Mouse (Mus musculus) midbrain, postnatal 0 days (tissue): ENCODE measurements around the gene Izumo4. TPM values are rescaled to one million over a fixed set of nuclear protein-coding genes. Genes with fewer than 3 reads are reported as not detected.

Experiments used
- ATAC-seq: fragments of 200-750 bp; cut with Nextera tagmentation; 2 replicates; pipeline ENCODE4 v1.8.0; 2017; ENCODE audit warnings: moderate number of reproducible peaks, mild to moderate bottlenecking, moderate TSS enrichment, moderate library complexity; ENCODE audit not compliant: low FRiP score
- DNase-seq: peaks from one replicate; pipeline ENCODE4 v3.0.0-alpha.2; 2015; ENCODE audit warnings: low spot score
- H3K27ac ChIP-seq: fragments of 300-500 bp; sonication (generic); 2 replicates; pipeline ENCODE4 v1.5.1; 2014; ENCODE audit warnings: low read depth, mild to moderate bottlenecking, low read length, mixed read lengths
- H3K27me3 ChIP-seq: fragments of 300-500 bp; sonication (generic); 2 replicates; pipeline ENCODE4 v1.6.1; 2014; ENCODE audit warnings: low read length, control low read depth, mixed read lengths; ENCODE audit not compliant: insufficient read depth
- H3K36me3 ChIP-seq: fragments of 300-500 bp; sonication (generic); 2 replicates; pipeline ENCODE4 v1.6.1; 2014; ENCODE audit warnings: low read length, control low read depth, mixed read lengths; ENCODE audit not compliant: insufficient read depth
- H3K4me1 ChIP-seq: fragments of 300-500 bp; sonication (generic); 2 replicates; pipeline ENCODE4 v1.6.1; 2014; ENCODE audit warnings: mild to moderate bottlenecking, control low read depth, antibody characterized with exemption, low read length, mixed read lengths; ENCODE audit not compliant: insufficient read depth
- H3K4me2 ChIP-seq: fragments of 300-500 bp; sonication (generic); 2 replicates; pipeline ENCODE4 v1.6.1; 2014; ENCODE audit warnings: low read depth, mild to moderate bottlenecking, low read length, mixed read lengths; ENCODE audit not compliant: poor library complexity, severe bottlenecking
- H3K4me3 ChIP-seq: fragments of 300-500 bp; sonication (generic); 2 replicates; pipeline ENCODE4 v1.5.1; 2014; ENCODE audit warnings: low read depth, mild to moderate bottlenecking, low read length, moderate library complexity
- H3K9ac ChIP-seq: fragments of 300-500 bp; sonication (generic); replicated peaks from 2 replicates; pipeline ENCODE4 v1.6.1; 2014; ENCODE audit warnings: mild to moderate bottlenecking, low read length, moderate library complexity, mixed read lengths; ENCODE audit not compliant: poor library complexity, severe bottlenecking
- H3K9me3 ChIP-seq: fragments of 300-500 bp; sonication (generic); 2 replicates; pipeline ENCODE4 v1.6.1; 2016; ENCODE audit warnings: low read length, control low read depth
- CTCF ChIP-seq: IDR thresholded peaks from 2 replicates; pipeline ENCODE4 v1.5.1; 2016; ENCODE audit warnings: antibody characterized with exemption, mild to moderate bottlenecking
- WGBS: fragments of 180-500 bp; shearing (Covaris S2); extraction: QIAGEN DNeasy Blood & Tissue Kit; methylation state at CpG from one replicate; pipeline ENCODE4 v1.1.7; 2014; 5-methylcytosine and 5-hydroxymethylcytosine counted together
- polyA plus RNA-seq: library from polyadenylated mRNA; unstranded; fragments of >200 nt; fragmentation: Nextera tagmentation; extraction: Ambion mirVana; gene quantifications from 2 replicates; pipeline ENCODE4 v1.2.1, GENCODE M21; 2015
- total RNA-seq: library from RNA; depleted of rRNA; stranded (reverse); fragments of >200 nt; gene quantifications from 2 replicates; pipeline ENCODE4 v1.2.3, GENCODE M21; 2014

Gene Izumo4
- total and polyA plus RNA-seq, 2 experiments from 2014 or later, result 26.3 to 44.0 TPM

DNA sequence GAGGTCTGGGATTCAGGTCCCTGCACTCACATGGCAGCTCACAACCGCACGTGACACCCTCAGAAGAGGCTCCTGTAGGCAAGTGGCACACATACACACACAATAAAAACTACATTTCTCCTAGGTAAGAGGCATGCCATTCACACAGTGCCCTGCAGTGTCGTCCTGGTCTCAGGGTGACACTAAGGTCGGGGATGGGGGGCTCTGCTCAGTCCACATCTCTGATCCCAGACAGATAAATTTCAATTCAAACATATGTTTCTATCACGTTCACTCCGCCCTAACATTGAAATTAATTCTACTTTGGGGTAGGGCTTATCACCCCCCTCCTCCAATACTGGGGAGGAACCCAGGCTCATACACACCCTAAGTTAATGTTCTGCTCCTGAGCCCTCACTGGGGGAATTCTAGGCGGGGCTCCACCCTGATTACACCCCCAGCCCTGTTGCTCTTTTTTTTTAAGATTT lies 1.9 kb upstream of the Izumo4 start:
- TF ChIP-seq CTCF, result no peak
- Histone ChIP-seq H3K27ac (no peak overlapping the region), H3K4me1 (peaks cover 14% of the 10 kb centered on the region), H3K9ac (0 out of 2 replicates have a peak overlapping the region, but pooled peaks have one; percentile 33), H3K4me3 (no peak overlapping the region), H3K36me3 (peaks cover 5% of the 10 kb centered on the region; the same call in 1 of the 2 replicates), H3K27me3 (no peaks in the 10 kb centered on the region), H3K4me2 (0 out of 2 replicates have a peak overlapping the region, but pooled peaks have one; percentile 55), H3K9me3 (no peaks in the 10 kb centered on the region)
- ATAC-seq, result no peak
- WGBS, result 92% methylated on average over 7 of the region's 7 CpGs
- no peak for DNase-seq

DNA sequence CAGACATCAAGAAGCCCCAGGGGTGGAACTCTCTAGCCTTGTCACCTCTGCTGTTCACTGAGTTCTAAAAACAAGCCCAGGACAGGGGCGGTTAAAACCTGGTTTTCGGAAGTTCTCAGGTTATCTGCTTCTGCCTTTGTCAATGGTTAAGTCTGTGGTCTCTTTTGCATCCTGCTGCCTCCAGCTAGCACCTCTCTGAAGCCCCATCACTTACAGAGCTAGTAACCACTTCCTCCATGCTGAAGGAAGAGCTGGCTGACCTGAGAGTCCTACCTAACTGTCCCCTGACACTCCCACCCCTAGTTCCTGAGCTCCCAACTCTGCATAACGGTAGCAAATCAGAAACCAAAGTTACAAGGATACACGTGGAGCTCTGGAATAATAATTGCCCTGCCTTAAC lies 1.3 kb upstream of the Izumo4 start:
- peak overlapping the region; percentile 55 for H3K4me2 ChIP-seq
- no peak overlapping the region for H3K27ac ChIP-seq
- 46% methylated on average over 4 of the region's 4 CpGs for WGBS
- TF ChIP-seq CTCF, result 0 out of 2 replicates have a peak, but pooled peaks have one; percentile 0
- ATAC-seq (no peak), DNase-seq (no peak)
- H3K9me3 ChIP-seq, result no peaks in the 10 kb centered on the region
- no peaks in the 10 kb centered on the region for H3K27me3 ChIP-seq
- peak overlapping the region; percentile 50 for H3K4me3 ChIP-seq
- H3K4me1 ChIP-seq, result peaks cover 14% of the 10 kb centered on the region
- H3K36me3 ChIP-seq, result peaks cover 5% of the 10 kb centered on the region; the same call in 1 of the 2 replicates
- no peak overlapping the region for H3K9ac ChIP-seq

GRCm38 (mm10) chr10:80702536-80703390 lies 779 bp downstream of the Izumo4 start:
- peak overlapping the region; percentile 62 for H3K9ac ChIP-seq
- peak overlapping the region; percentile 55 for H3K4me2 ChIP-seq
- peaks cover 21% of the 10 kb centered on the region for H3K36me3 ChIP-seq
- peaks cover 14% of the 10 kb centered on the region for H3K4me1 ChIP-seq
- WGBS, result 2% methylated on average over 47 of the region's 47 CpGs
- ATAC-seq (peak; percentile 88), DNase-seq (peak; percentile 95)
- H3K27me3 ChIP-seq, result no peaks in the 10 kb centered on the region
- peak overlapping the region; percentile 84 for H3K27ac ChIP-seq
- H3K4me3 ChIP-seq, result peak overlapping the region; percentile 50
- no peak for TF ChIP-seq CTCF
- H3K9me3 ChIP-seq, result no peaks in the 10 kb centered on the region

GRCm38 (mm10) chr10:80703643-80704042 lies 1.7 kb downstream of the Izumo4 start:
- no peak for ATAC-seq

DNA sequence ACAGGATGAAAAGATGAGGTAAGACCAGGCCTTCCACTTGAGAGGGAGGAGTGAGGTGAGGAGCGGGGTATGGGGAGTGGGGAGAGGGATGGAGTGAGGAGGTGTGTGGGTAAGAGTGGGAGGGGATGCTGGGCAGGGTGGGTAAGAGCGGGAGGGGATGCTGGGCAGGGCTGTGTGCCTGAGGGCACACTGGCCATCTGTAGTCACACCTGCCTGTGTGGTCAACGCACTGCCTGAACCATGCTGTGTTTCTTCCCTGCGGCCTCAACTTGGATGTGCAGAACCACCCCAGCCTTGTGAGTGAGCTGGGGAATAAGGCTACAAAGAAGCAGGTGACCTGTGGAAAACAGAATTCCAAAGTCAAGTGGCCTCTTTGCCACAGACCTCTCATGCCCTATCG lies 2.4 kb downstream of the Izumo4 start:
- 82% methylated on average over 5 of the region's 5 CpGs for WGBS
- TF ChIP-seq CTCF, result no peak
- H3K36me3 ChIP-seq, result peaks cover 33% of the 10 kb centered on the region
- ATAC-seq, result no peak
- no peaks in the 10 kb centered on the region for H3K27me3 ChIP-seq
- DNase-seq, result no peak
- no peak overlapping the region for H3K27ac ChIP-seq
- no peak overlapping the region for H3K4me3 ChIP-seq
- H3K9me3 ChIP-seq, result no peaks in the 10 kb centered on the region
- H3K4me1 ChIP-seq, result peaks cover 14% of the 10 kb centered on the region
- no peak overlapping the region for H3K9ac ChIP-seq
- H3K4me2 ChIP-seq, result no peak overlapping the region

More at GRCm38 (mm10) chr10:80703643-80704042, 1.7 kb downstream of the Izumo4 start:
- H3K27ac ChIP-seq, result peak overlapping the region; percentile 84; the same call in 1 of the 2 replicates
- no peak for TF ChIP-seq CTCF
- peak overlapping the region; percentile 55 for H3K4me2 ChIP-seq
- peak overlapping the region; percentile 62 for H3K9ac ChIP-seq
- peaks cover 25% of the 10 kb centered on the region for H3K36me3 ChIP-seq
- H3K27me3 ChIP-seq, result no peaks in the 10 kb centered on the region
- no peaks in the 10 kb centered on the region for H3K9me3 ChIP-seq
- peaks cover 14% of the 10 kb centered on the region for H3K4me1 ChIP-seq
- 96% methylated on average over 5 of the region's 5 CpGs for WGBS
- H3K4me3 ChIP-seq, result peak overlapping the region; percentile 50
- DNase-seq, result no peak

DNA sequence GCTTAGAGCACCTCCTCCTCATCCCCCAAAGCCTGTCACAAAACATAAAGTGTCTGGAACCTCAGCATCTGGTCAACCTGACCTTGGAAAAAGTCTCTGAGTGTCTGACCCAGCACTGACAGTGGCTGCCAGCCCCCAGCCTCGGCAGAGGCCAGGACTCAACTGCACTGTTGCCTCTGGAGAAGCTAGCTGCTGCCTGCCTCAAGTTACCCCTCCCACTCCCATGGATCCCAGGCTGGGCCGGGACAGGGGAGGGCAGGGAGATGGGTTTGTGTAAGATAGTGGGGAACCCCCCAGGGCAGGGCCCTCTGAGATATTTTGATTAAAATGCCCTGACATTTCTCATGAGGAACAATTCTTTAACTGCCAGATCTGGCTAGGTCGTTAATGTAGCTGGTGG lies 3.0 kb downstream of the Izumo4 start:
- Histone ChIP-seq H3K4me3 (no peak overlapping the region), H3K27ac (no peak overlapping the region), H3K27me3 (no peaks in the 10 kb centered on the region), H3K4me1 (peaks cover 12% of the 10 kb centered on the region), H3K36me3 (peaks cover 39% of the 10 kb centered on the region), H3K4me2 (no peak overlapping the region), H3K9me3 (no peaks in the 10 kb centered on the region), H3K9ac (no peak overlapping the region)
- WGBS, result 57% methylated on average over 3 of the region's 3 CpGs
- ATAC-seq, result no peak
- no peak for TF ChIP-seq CTCF
- DNase-seq, result no peak
